Mouse (Mus musculus): ENCODE data around the gene Tnik. TPM values are rescaled to one million over a fixed set of nuclear protein-coding genes. Genes with fewer than 3 reads are reported as not detected.

The Tnik gene
- polyA plus RNA-seq, 1 experiment from 2014 or later = 9.8 TPM

DNA sequence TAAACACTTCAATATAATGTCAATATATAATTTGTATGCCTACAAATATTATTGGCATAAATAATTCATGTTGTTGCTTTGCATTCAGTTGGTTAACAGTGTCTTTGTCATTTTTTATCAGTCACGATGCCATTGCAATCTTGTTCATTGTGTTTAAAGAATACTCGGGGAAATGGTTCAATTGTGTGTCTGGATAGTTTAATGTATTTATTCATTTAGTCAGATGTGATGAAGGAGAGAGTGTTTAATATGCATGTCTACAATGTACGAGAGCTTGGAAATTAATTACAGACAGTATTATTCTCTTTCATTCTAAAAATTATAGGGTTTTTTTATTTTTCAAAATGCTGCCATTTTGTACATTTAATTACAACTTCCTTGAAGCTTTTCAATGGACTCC lies 190.4 kb downstream of the Tnik start:
- no peaks in the 10 kb centered on the region for H3K9me3 ChIP-seq
- no peak overlapping the region for H3K27ac ChIP-seq
- no peaks in the 10 kb centered on the region for H3K4me1 ChIP-seq
- no peaks in the 10 kb centered on the region for H3K27me3 ChIP-seq
- no peak overlapping the region for H3K4me3 ChIP-seq
- H3K4me2 ChIP-seq = no peak overlapping the region
- H3K9ac ChIP-seq = no peak overlapping the region
- ATAC-seq (ENCODE audit: borderline replicate concordance, extremely low read depth, low FRiP score, low TSS enrichment) = no peak
- WGBS = 78% methylated on average over 3 of the region's 3 CpGs
- H3K36me3 ChIP-seq = no peaks in the 10 kb centered on the region

DNA sequence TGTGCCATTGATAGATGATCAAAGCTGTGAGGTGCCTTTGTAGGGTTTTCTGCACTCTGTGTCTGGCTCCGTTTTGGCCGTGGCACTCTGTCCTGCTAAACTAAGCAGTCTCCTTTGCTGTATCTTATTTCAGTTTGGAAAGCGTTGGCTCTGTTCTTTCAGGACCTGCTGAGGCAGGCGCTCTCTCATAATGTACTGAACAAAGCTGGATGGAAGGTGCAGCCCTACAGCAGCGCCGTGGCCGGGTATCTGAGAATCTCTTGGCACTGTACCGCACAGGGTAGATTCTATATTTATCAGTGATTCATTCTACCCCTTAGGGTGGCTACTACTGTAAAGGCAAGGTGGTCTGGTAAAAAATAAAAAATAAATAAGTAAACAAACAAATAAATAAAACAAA lies 193.8 kb downstream of the Tnik start:
- no peaks in the 10 kb centered on the region for H3K36me3 ChIP-seq
- no peak overlapping the region for H3K4me3 ChIP-seq
- H3K4me1 ChIP-seq = no peaks in the 10 kb centered on the region
- no peak overlapping the region for H3K4me2 ChIP-seq
- no peak overlapping the region for H3K27ac ChIP-seq
- WGBS = 75% methylated on average over 8 of the region's 8 CpGs
- no peaks in the 10 kb centered on the region for H3K9me3 ChIP-seq
- H3K9ac ChIP-seq = no peak overlapping the region
- ATAC-seq (ENCODE audit: borderline replicate concordance, extremely low read depth, low FRiP score, low TSS enrichment) = no peak
- no peaks in the 10 kb centered on the region for H3K27me3 ChIP-seq

DNA sequence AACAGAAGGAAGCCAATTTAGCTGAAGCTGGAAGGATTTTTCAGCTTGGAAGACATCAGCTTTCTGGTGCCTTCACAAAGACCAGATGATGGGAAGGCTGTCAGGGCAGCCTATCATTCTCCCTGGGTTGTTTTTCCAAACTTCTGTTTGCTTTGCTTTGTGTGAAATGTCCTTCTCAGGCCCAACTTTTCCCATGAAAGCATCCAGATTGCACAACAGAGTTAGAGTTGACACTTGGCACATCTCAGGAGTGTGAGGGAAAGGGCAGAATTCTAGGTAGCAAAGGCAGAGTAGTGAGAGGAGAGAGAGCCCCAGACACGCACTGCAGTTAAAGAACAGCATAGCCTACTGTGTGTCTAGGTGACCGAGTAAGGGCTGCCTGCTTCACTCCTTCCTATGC lies 194.5 kb downstream of the Tnik start:
- H3K4me1 ChIP-seq = no peaks in the 10 kb centered on the region
- H3K27me3 ChIP-seq = no peaks in the 10 kb centered on the region
- no peaks in the 10 kb centered on the region for H3K36me3 ChIP-seq
- WGBS = 72% methylated on average over 2 of the region's 2 CpGs
- ATAC-seq (ENCODE audit: borderline replicate concordance, extremely low read depth, low FRiP score, low TSS enrichment) = no peak
- H3K9ac ChIP-seq = no peak overlapping the region
- no peaks in the 10 kb centered on the region for H3K9me3 ChIP-seq
- no peak overlapping the region for H3K27ac ChIP-seq
- no peak overlapping the region for H3K4me3 ChIP-seq
- H3K4me2 ChIP-seq = no peak overlapping the region

DNA sequence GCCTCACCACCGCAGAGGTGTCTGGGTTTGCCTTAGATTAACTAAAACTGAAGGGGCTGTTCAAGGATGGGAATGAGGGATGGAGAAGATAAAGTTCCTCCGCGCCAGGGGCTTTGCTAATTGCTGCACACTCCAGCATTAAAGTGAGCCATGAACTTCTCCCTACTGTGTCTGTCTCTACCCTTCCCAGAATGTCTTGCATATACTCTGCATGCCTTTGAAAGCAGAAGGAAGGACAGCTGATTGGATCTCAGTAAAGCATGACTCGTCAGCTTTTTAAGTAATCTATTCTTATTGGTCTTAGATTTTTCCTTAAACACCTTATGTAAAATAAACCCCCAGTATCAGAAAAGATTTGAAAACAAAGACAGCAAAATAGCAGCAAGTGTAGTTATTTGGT lies 203.7 kb downstream of the Tnik start:
- no peaks in the 10 kb centered on the region for H3K36me3 ChIP-seq
- no peak overlapping the region for H3K9ac ChIP-seq
- no peaks in the 10 kb centered on the region for H3K27me3 ChIP-seq
- H3K4me1 ChIP-seq = no peaks in the 10 kb centered on the region
- H3K9me3 ChIP-seq = no peaks in the 10 kb centered on the region
- H3K4me3 ChIP-seq = no peak overlapping the region
- no peak overlapping the region for H3K27ac ChIP-seq
- ATAC-seq (ENCODE audit: borderline replicate concordance, extremely low read depth, low FRiP score, low TSS enrichment) = no peak
- H3K4me2 ChIP-seq = no peak overlapping the region
- 74% methylated on average over 4 of the region's 4 CpGs for WGBS

DNA sequence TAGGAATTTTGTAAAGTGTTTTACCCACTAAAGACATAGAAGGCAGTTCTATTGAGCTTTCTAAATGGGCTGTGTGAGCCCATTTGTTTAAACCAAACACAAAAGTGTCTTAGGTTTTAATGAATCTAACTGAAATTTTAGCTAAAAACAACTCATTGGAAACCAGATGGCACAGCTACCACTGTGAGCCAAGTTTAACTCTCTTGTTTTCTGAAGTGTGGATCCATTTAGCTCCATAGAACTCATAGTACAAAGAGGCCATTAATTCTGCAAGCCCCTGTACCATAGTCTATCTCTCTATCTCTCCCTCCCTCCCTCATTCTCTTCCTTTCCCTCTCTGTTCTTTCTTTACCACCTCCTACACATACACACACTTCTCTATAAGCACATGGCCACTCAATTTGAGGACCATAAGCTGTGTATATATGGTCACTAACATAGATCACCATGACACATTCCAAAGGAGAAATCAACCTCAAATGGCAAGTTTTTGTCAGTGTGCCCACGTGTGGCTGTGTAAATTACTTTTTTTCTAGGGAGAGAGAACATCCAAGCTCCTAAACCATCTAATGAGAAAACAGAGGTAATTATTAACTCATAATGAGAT lies 204.2 kb downstream of the Tnik start:
- Histone ChIP-seq H3K4me2 (no peak overlapping the region), H3K9ac (no peak overlapping the region), H3K4me1 (no peaks in the 10 kb centered on the region), H3K27me3 (no peaks in the 10 kb centered on the region), H3K9me3 (no peaks in the 10 kb centered on the region), H3K4me3 (no peak overlapping the region), H3K36me3 (no peaks in the 10 kb centered on the region), H3K27ac (no peak overlapping the region)
- 28% methylated on average over 1 of the region's 1 CpGs for WGBS
- no peak for ATAC-seq (ENCODE audit: borderline replicate concordance, extremely low read depth, low FRiP score, low TSS enrichment)

DNA sequence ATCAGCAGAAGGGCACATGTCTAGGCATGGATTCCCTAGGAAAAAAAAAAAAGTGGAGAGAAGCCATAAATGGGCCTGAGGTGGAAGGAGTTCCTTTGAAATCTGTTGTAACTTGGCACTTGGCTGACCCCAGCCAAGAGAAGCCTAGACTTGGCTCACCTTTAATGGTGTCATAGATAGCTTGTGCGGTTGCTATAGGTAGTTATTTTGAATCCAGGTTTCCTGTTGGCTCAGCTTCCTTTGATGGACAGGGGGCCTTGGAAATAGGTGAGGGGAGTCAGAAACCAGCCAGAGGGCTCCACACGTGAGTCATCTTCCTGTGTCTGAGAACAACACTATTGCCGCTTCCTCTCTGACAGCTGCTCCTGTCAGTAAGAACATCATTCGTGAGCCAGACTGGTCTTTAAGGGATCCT lies 204.9 kb downstream of the Tnik start:
- H3K27ac ChIP-seq = no peak overlapping the region
- 57% methylated on average over 4 of the region's 4 CpGs for WGBS
- H3K4me1 ChIP-seq = no peaks in the 10 kb centered on the region
- H3K27me3 ChIP-seq = no peaks in the 10 kb centered on the region
- H3K4me3 ChIP-seq = no peak overlapping the region
- no peak overlapping the region for H3K4me2 ChIP-seq
- no peak overlapping the region for H3K9ac ChIP-seq
- no peaks in the 10 kb centered on the region for H3K36me3 ChIP-seq
- no peak for ATAC-seq (ENCODE audit: borderline replicate concordance, extremely low read depth, low FRiP score, low TSS enrichment)
- no peaks in the 10 kb centered on the region for H3K9me3 ChIP-seq

DNA sequence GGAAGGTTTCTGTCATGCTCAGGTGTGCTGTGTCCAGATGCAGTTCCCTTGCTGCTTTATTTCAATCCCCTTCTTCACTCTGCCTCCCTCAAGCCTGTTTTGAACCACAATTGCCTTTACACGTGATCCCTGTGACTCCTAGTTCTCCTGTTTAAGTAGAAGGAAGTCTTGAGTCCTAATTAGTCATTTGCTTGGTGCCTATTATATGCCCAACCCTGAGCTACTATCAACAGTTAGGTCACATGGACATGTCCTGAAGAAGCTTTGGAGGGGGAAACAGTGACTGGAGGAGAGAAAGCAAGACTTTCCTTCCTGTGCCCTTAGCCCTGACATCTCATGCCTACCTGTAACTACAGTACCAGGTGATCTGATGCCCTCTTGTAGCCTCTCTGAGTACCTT lies 210.4 kb downstream of the Tnik start:
- Histone ChIP-seq H3K4me2 (no peak overlapping the region), H3K4me3 (no peak overlapping the region), H3K27ac (no peak overlapping the region), H3K36me3 (no peaks in the 10 kb centered on the region), H3K27me3 (no peaks in the 10 kb centered on the region), H3K4me1 (no peaks in the 10 kb centered on the region), H3K9me3 (no peaks in the 10 kb centered on the region), H3K9ac (no peak overlapping the region)
- no peak for ATAC-seq (ENCODE audit: borderline replicate concordance, extremely low read depth, low FRiP score, low TSS enrichment)
- WGBS = 41% methylated on average over 1 of the region's 1 CpGs

DNA sequence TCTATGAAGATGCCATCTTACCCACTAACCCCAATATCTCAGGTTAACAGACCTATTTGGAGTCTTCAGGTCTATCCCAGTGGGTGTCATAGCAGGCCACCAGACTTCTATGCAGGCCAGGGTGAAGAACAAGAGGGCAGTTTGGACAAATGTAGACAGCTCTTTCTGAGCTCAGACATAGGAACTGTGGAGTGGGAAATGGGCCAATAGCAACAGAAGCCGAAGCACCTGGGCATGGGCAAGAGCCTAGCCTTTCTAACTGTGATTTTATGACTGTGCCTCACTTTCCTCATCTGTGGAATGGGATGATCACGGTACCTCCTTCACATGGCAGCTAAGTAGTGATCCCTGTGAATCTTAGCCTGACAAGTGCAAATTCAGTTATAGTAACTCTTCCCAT lies 214.4 kb downstream of the Tnik start:
- H3K9ac ChIP-seq = no peak overlapping the region
- H3K4me3 ChIP-seq = no peak overlapping the region
- H3K27ac ChIP-seq = no peak overlapping the region
- H3K4me2 ChIP-seq = no peak overlapping the region
- WGBS = 88% methylated on average over 2 of the region's 2 CpGs
- H3K9me3 ChIP-seq = no peaks in the 10 kb centered on the region
- H3K36me3 ChIP-seq = no peaks in the 10 kb centered on the region
- no peaks in the 10 kb centered on the region for H3K27me3 ChIP-seq
- ATAC-seq (ENCODE audit: borderline replicate concordance, extremely low read depth, low FRiP score, low TSS enrichment) = no peak
- no peaks in the 10 kb centered on the region for H3K4me1 ChIP-seq

DNA sequence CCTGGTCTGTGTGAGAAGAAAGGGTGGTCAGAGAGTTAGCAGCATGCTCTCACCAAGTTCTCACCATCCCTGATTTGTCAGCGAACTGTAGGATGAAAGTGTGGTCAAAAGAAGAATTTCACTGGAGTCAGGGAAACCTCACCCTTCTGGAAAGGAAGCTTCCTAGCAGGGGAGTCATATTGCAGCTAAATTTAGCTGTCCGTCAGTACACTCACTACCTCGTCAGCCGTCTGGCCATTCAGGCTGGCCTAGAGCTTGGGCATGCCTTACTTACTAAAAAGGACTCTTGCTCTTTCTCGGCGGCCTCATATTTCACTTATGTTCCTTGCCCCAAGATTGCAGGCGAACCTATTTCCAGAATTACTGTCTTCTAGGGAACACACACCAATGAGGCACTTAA lies 222.7 kb downstream of the Tnik start:
- no peak for ATAC-seq (ENCODE audit: borderline replicate concordance, extremely low read depth, low FRiP score, low TSS enrichment)
- H3K27ac ChIP-seq = no peak overlapping the region
- no peaks in the 10 kb centered on the region for H3K4me1 ChIP-seq
- no peaks in the 10 kb centered on the region for H3K27me3 ChIP-seq
- H3K9ac ChIP-seq = no peak overlapping the region
- no peak overlapping the region for H3K4me2 ChIP-seq
- no peaks in the 10 kb centered on the region for H3K9me3 ChIP-seq
- H3K36me3 ChIP-seq = no peaks in the 10 kb centered on the region
- 66% methylated on average over 7 of the region's 7 CpGs for WGBS
- H3K4me3 ChIP-seq = no peak overlapping the region

DNA sequence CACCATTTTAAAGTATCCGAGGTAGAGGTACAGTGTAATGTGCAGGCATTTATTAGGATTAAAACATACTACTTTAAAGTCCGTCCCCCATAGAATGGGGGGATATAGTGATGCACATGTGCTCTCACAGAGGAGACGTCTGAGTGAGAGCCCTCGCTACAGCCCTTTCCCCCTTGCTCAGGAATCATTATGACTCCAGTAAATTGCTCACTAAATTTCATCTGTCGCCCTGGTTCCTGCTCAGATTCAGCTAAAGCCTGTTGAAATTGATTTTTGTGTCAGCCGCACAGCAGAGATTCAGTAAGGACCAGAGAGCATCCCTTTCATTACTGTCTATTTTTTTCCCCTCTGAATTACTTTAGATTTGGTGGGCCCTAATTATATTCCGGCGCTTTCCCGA lies 224.4 kb downstream of the Tnik start:
- H3K4me3 ChIP-seq = no peak overlapping the region
- WGBS = 81% methylated on average over 9 of the region's 9 CpGs
- H3K9ac ChIP-seq = no peak overlapping the region
- H3K4me1 ChIP-seq = no peaks in the 10 kb centered on the region
- H3K4me2 ChIP-seq = no peak overlapping the region
- H3K36me3 ChIP-seq = no peaks in the 10 kb centered on the region
- H3K9me3 ChIP-seq = no peaks in the 10 kb centered on the region
- no peaks in the 10 kb centered on the region for H3K27me3 ChIP-seq
- no peak overlapping the region for H3K27ac ChIP-seq
- ATAC-seq (ENCODE audit: borderline replicate concordance, extremely low read depth, low FRiP score, low TSS enrichment) = no peak

DNA sequence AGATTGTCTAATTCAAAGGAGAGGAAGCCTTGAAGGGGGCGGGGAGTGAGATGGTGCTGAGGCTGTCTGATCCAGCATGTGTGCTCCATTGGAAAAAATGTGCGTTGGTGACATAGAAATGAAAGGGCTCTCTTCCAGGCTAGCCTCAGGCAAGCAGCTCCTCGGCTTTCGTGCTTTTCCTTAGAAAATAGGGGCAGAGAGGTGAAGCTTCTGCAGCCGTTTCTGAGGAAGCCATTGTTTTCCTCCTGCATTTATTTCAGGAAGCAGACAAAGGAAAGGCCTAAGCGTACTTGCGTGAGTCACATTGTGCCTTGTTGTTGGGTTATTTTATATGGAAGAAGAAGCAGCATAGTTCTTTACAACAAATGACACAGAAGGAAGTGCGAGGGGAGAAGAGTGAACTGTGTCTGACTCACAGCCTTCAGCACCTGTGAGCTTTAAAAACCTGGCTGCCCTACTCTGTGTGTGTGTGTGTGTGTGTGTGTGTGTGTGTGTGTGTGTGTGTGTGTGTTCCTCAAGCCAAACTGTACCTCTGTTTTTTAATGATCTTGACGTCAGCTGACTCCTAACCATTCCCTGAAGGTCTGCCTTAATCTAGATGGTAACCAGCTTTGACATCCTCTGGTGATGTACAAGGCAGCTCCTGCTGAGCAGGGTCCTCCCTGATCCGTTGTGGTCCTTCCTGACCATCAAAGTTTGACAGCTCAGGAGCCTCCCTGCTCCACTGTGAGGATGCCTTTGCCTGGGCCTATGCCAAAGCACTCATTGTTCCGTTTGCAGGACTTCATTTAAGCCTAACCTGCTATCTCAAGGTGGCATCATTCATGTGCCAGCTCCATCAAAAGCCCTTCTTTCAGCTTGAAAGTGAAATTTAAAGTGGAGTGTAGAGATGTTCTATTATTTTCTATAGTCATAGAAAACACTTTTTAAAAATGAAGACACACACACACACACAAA lies 228.3 kb downstream of the Tnik start:
- no peaks in the 10 kb centered on the region for H3K4me1 ChIP-seq
- no peak overlapping the region for H3K4me3 ChIP-seq
- no peaks in the 10 kb centered on the region for H3K36me3 ChIP-seq
- no peak for ATAC-seq (ENCODE audit: borderline replicate concordance, extremely low read depth, low FRiP score, low TSS enrichment)
- no peak overlapping the region for H3K27ac ChIP-seq
- no peak overlapping the region for H3K4me2 ChIP-seq
- H3K9me3 ChIP-seq = no peaks in the 10 kb centered on the region
- 58% methylated on average over 11 of the region's 11 CpGs for WGBS
- no peaks in the 10 kb centered on the region for H3K27me3 ChIP-seq
- H3K9ac ChIP-seq = no peak overlapping the region

DNA sequence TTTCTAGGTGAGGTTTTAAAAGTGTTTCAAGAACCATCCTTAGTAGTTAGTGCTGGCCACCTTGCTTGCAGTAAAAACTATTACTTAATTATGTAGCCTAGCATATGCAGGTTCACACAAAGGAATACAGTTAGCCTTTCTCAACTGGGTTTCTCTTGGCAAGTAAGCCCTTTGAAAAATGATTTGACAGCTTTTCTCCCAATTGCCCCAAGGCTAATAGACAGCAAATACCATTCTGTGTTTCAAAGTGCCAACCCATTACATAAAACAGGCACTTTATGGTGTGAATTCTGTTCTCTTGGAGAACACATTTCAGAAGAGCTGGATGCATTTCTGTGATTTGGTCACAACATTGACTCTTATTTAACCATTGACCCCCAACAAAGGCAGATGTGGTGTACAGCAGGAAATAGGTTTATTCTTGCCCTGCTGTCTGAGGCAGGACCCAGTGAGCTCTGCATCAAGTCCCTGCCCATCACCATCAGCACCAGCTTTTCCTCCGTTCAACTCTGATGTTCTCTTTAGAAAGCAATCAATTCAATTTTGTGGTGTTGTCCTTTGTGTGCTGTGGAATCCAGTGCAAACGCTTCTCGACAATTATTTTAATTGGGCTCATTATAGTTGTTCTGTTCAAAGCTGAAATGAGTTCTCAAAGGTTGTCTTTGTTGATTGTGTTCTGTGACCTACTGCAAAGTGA lies 233.9 kb downstream of the Tnik start:
- Histone ChIP-seq H3K4me2 (no peak overlapping the region), H3K4me3 (no peak overlapping the region), H3K36me3 (no peaks in the 10 kb centered on the region), H3K9ac (no peak overlapping the region), H3K27me3 (no peaks in the 10 kb centered on the region), H3K9me3 (no peaks in the 10 kb centered on the region), H3K4me1 (no peaks in the 10 kb centered on the region), H3K27ac (no peak overlapping the region)
- 86% methylated on average over 3 of the region's 3 CpGs for WGBS
- no peak for ATAC-seq (ENCODE audit: borderline replicate concordance, extremely low read depth, low FRiP score, low TSS enrichment)
